In genomic region chr17:26561651-26562181, GRCm38 (mm10) we compare ENCODE assay signal across 8 mouse cellular contexts. TPM values are rescaled to one million over a fixed set of nuclear protein-coding genes. Genes with fewer than 3 reads are reported as not detected.
DNase-seq lines count a peak whose midpoint lies in the region; ATAC-seq and TF ChIP-seq lines count a peak whose summit lies in the region.

Gene Dusp1, minus strand, starts transcription at chr17:26562128.

- no peak for TF ChIP-seq CTCF in lung, adult 2 months (IDR thresholded peaks at IDR 0.05; ENCODE audit: insufficient read depth, low read length)
- TF ChIP-seq CTCF in forebrain, postnatal 0 days (IDR thresholded peaks at IDR 0.05; ENCODE audit: low read depth) = no peak
- no peak for TF ChIP-seq CTCF in liver, postnatal 0 days (IDR thresholded peaks at IDR 0.05; ENCODE audit: low read depth)

- H3K4me3 ChIP-seq in lung, adult 2 months (replicated peaks; ENCODE audit: extremely low read depth, low read depth, low read length) = peak within 1 kb of the TSS; percentile 67
- H3K4me3 ChIP-seq in forebrain, postnatal 0 days (ENCODE audit: low read depth, low read length) = peak within 1 kb of the TSS; percentile 70
- peak within 1 kb of the TSS; percentile 52 for H3K4me3 ChIP-seq in hindbrain, embryonic 15.5 days
- H3K4me3 ChIP-seq in liver, postnatal 0 days (ENCODE audit: low read depth, low read length) = peak within 1 kb of the TSS; percentile 66

- H3K27ac ChIP-seq in forebrain, postnatal 0 days (ENCODE audit: low read depth, low read length) = peak within 1 kb of the TSS; percentile 79
- H3K27ac ChIP-seq in hindbrain, embryonic 15.5 days (replicated peaks) = peak within 1 kb of the TSS; percentile 76
- peak within 1 kb of the TSS; percentile 66 for H3K27ac ChIP-seq in liver, postnatal 0 days (ENCODE audit: low read depth)

- WGBS in lung, adult 2 months = under 1% methylated on average over 25 of the region's 25 CpGs
- WGBS in forebrain, postnatal 0 days = under 1% methylated on average over 25 of the region's 25 CpGs
- WGBS in hindbrain, embryonic 15.5 days = under 1% methylated on average over 25 of the region's 25 CpGs
- under 1% methylated on average over 22 of the region's 25 CpGs for WGBS in liver, postnatal 0 days (ENCODE audit: insufficient replicate concordance)

- no peaks in the 10 kb centered on the region for H3K9me3 ChIP-seq in forebrain, postnatal 0 days (ENCODE audit: low read length)
- H3K9me3 ChIP-seq in hindbrain, embryonic 15.5 days = no peaks in the 10 kb centered on the region
- no peaks in the 10 kb centered on the region for H3K9me3 ChIP-seq in liver, postnatal 0 days (ENCODE audit: low read length)

- peak; percentile 79 for ATAC-seq in forebrain, postnatal 0 days
- peak; percentile 89 for ATAC-seq in hindbrain, embryonic 15.5 days (ENCODE audit: low FRiP score, low read depth)
- peak; percentile 43 for ATAC-seq in liver, postnatal 0 days

- no peak for TF ChIP-seq EP300 in liver, postnatal 0 days (IDR thresholded peaks at IDR 0.05; ENCODE audit: low read depth)

- peak within 1 kb of the TSS; percentile 79 for H3K9ac ChIP-seq in forebrain, postnatal 0 days
- H3K9ac ChIP-seq in hindbrain, embryonic 15.5 days = peak within 1 kb of the TSS; percentile 74
- H3K9ac ChIP-seq in liver, postnatal 0 days (replicated peaks) = peak within 1 kb of the TSS; percentile 73

- no peaks in the 10 kb centered on the region for H3K27me3 ChIP-seq in forebrain, postnatal 0 days (ENCODE audit: insufficient read depth, low read length)
- no peaks in the 10 kb centered on the region for H3K27me3 ChIP-seq in hindbrain, embryonic 15.5 days
- no peaks in the 10 kb centered on the region for H3K27me3 ChIP-seq in liver, postnatal 0 days (ENCODE audit: insufficient read depth, low read length)

- peaks cover 17% of the 10 kb centered on the region; the same call in 1 of the 2 replicates for H3K36me3 ChIP-seq in forebrain, postnatal 0 days (ENCODE audit: insufficient read depth)
- peaks cover 14% of the 10 kb centered on the region for H3K36me3 ChIP-seq in hindbrain, embryonic 15.5 days
- H3K36me3 ChIP-seq in liver, postnatal 0 days (replicated peaks; ENCODE audit: insufficient read depth, low read length) = no peaks in the 10 kb centered on the region

- peak within 1 kb of the TSS; percentile 84 for H3K4me2 ChIP-seq in forebrain, postnatal 0 days (ENCODE audit: low read depth)
- H3K4me2 ChIP-seq in hindbrain, embryonic 15.5 days = peak within 1 kb of the TSS; percentile 73
- H3K4me2 ChIP-seq in liver, postnatal 0 days (ENCODE audit: low read depth, low read length) = peak within 1 kb of the TSS; percentile 96

- DNase-seq in lung, adult 2 months = no peak
- DNase-seq in lung, postnatal 36 days = no peak
- no peak for DNase-seq in adrenal gland, adult 8-10 months
- peak; percentile 37 for DNase-seq in forebrain, postnatal 0 days
- DNase-seq in liver, postnatal 0 days = no peak
- DNase-seq in cerebellum, postnatal 14 days = no peak
- DNase-seq in right cerebral cortex, postnatal 36 days (ENCODE audit: low spot score in 2 of 2) = no peak

- H3K4me1 ChIP-seq in lung, adult 2 months (ENCODE audit: control insufficient read depth, insufficient read depth, low read length) = peaks cover 12% of the 10 kb centered on the region
- H3K4me1 ChIP-seq in forebrain, postnatal 0 days (ENCODE audit: insufficient read depth) = peaks cover 14% of the 10 kb centered on the region
- peaks cover 34% of the 10 kb centered on the region for H3K4me1 ChIP-seq in hindbrain, embryonic 15.5 days (replicated peaks)
- peaks cover 32% of the 10 kb centered on the region for H3K4me1 ChIP-seq in liver, postnatal 0 days (ENCODE audit: insufficient read depth)

- TF ChIP-seq POLR2A in lung, adult 2 months (IDR thresholded peaks at IDR 0.05; ENCODE audit: borderline replicate concordance, extremely low read depth, low read depth, low read length) = no peak

RNA-seq across cellular contexts. Expression of gene Dusp1, which starts in this region (rescaled TPM):
- 233 and 359 TPM in 2 replicates for polyA plus RNA-seq in lung, adult 2 months (2012; rRNA removed)
- total RNA-seq in adrenal gland, adult 8-10 months (2022) = 10 to 100 TPM; 41.3 to 67.9 (median 53.3) TPM
- 32.7 and 41.0 TPM in 2 replicates for total RNA-seq in forebrain, postnatal 0 days (2014; rRNA removed)
- 36.0 and 38.5 TPM in 2 replicates for polyA plus RNA-seq in forebrain, postnatal 0 days (2015; fragmentation: Nextera tagmentation; extraction: Ambion mirVana)
- polyA plus RNA-seq in hindbrain, embryonic 15.5 days (2015; fragmentation: Nextera tagmentation; extraction: Ambion mirVana) = 27.7 and 34.6 TPM in 2 replicates
- polyA plus RNA-seq in liver, postnatal 0 days (2015; fragmentation: Nextera tagmentation; extraction: Ambion mirVana) = 13.4 and 14.2 TPM in 2 replicates
